Mouse (Mus musculus): ENCODE results near the gene Zfp503. TPM values are rescaled to one million over a fixed set of nuclear protein-coding genes. Genes with fewer than 3 reads are reported as not detected.

The Zfp503 gene
- polyA plus RNA-seq (2017; shearing (Covaris generic)) = not detected

DNA sequence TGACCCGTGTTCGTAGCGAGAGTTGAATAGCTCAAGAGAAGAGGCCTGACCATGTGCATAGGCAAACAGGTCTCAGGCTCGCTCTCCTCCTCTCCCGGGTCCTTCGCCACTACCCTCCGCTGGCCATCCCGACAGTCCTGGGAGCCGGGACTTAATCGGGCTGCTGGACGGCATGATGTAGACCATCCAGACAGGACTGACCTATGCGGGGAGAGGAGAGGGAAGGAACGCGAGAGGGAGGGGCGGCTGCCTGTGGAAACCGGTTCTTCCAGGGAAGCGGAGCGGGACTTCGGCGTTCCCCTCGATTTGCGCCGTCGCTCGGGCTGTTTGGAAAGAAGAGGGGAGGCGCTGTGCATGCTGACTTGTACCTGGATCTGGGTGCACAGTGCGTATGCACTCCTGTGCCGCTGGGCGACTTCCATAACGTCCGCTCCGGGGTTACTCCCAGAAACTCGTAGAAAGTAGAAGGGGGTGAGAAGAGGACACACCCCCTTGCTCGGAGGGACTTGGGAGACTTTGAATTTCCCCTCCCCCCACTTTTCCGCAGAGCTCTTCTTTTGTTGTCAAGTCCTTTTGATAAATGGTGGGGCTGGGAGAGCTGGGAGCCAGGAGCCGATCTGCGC is at the start of gene Zfp503:
TSS of gene Zfp503 (minus strand) at position 311 of the 623 bp plus-strand sequence.

DNA sequence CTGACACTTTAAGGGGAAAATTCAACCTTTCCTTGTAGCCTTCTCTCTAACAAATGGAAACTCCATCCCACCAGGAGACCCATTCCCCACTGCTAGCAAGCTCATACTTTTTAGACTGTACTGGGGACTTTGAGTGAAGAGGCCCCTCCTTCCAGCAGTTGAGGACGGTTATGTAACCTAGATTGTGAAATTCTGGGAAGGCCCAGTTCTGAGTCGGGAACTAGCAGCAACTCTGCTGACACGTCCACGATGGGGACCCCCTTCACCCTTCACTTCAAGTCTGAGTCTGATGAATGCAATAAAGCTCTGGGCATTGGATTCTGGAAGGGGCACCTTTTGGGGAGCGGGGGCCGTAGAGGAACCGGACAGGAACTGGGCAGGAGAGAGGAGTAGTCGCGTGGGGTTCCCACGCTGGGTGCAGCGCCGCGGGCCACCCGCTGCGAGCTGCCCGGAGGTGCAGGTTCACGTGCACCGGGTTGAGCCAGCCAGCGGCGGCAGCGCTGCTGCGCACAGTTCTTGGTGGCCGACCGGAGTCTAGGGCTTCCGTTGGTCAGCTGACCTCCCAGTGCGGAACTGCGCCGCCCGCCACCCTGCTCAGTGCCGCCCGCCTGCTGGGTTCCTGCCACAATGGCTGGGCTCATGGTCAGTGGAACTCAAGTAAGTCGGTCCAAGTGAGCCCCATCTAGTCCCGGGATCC is 30.0 kb upstream of the Zfp503 start, which contains the start of gene Lrmda:
TSS of gene Lrmda (plus strand) at position 461 of the 697 bp plus-strand sequence.

Other genes with a start within 250 kb of the Zfp503 start
- 6.2 TPM for gene Samd8, start 239.1 kb downstream of the Zfp503 start, polyA plus RNA-seq (2017; shearing (Covaris generic))
- gene Dusp13, start 238.4 kb downstream of the Zfp503 start, polyA plus RNA-seq (2017; shearing (Covaris generic)) = 0.45 TPM
- gene Vdac2, start 164.4 kb downstream of the Zfp503 start, polyA plus RNA-seq (2017; shearing (Covaris generic)) = 178 TPM
- 37.0 TPM for gene Comtd1, start 140.6 kb downstream of the Zfp503 start, polyA plus RNA-seq (2017; shearing (Covaris generic))
- 0.51 TPM for gene Lrmda, start 30.1 kb upstream of the Zfp503 start, polyA plus RNA-seq (2017; shearing (Covaris generic))

Measured in activated CD4-positive, CD25-positive, alpha-beta regulatory T cell, adult 9 weeks (primary cell).